Comparison of ENCODE assay signal across 17 mouse cellular contexts in genomic region chr15:3877506-3877905, GRCm38 (mm10).
"Had no signal": no experiment of that assay in that cellular context is flagged by ENCODE, and none has a peak within 500 bp of the region (broad histone marks: within the 10 kb centered on the region; RNA-seq: fewer than 3 reads in every experiment).

No protein-coding gene starts in this region.

- H3K4me3 ChIP-seq: limb, embryonic 12.5 days; liver, embryonic 13.5 days; lung, embryonic 15.5 days; midbrain, embryonic 10.5 days; neural tube, embryonic 12.5 days had no signal

- H3K4me1 ChIP-seq: limb, embryonic 12.5 days; liver, embryonic 13.5 days; lung, embryonic 15.5 days; midbrain, embryonic 10.5 days; neural tube, embryonic 12.5 days had no signal

- DNase-seq: kidney, adult 9 months; layer of hippocampus, postnatal 36 days; liver; liver, embryonic 13.5 days; liver, postnatal 0 days; lung, postnatal 36 days; midbrain, embryonic 14.5 days; retina, postnatal 1 day; right cerebral cortex, postnatal 4 days; spleen, adult 18-20 months; thymus, adult 18-20 months; thymus, postnatal 25 days had no signal

- H3K27ac ChIP-seq: kidney, postnatal 0 days; limb, embryonic 12.5 days; liver, embryonic 13.5 days; lung, embryonic 15.5 days; midbrain, embryonic 10.5 days; neural tube, embryonic 12.5 days had no signal
